In genomic region chr7:44247971-44248370, GRCm38 (mm10) we compare ENCODE assay signal across 1 mouse cellular context.
TF ChIP-seq lines count a peak whose summit lies in the region.

No protein-coding gene starts in this region.

TF ChIP-seq in MEL, 35 proteins besides CTCF, POLR2A, EP300 and RAD21 (continued from another document):
- TF ChIP-seq GABPA (IDR thresholded peaks at IDR 0.05; ENCODE audit: low read depth, low read length) (no peak), ZKSCAN1 (IDR thresholded peaks at IDR 0.05; ENCODE audit: low read depth, low read length) (no peak), GATA1 (IDR thresholded peaks at IDR 0.05; ENCODE audit: low read depth, low read length) (no peak), KAT2A (conservative IDR thresholded peaks at IDR 0.05; ENCODE audit: low read depth, low read length) (no peak), USF1 (IDR thresholded peaks at IDR 0.05; ENCODE audit: low read depth, low read length) (no peak), UBTF (IDR thresholded peaks at IDR 0.05; ENCODE audit: borderline replicate concordance, insufficient read depth, low read depth, low read length) (no peak), BHLHE40 (IDR thresholded peaks at IDR 0.05; ENCODE audit: borderline replicate concordance, low read depth, low read length) (no peak), MEF2A (IDR thresholded peaks at IDR 0.05; ENCODE audit: extremely low read depth, insufficient replicate concordance, low read depth, low read length, poor library complexity, severe bottlenecking) (no peak)
